In genomic region chr3:112688151-112688550, GRCm38 (mm10) we compare ENCODE assay signal across 17 mouse cellular contexts.
"Had no signal": no experiment of that assay in that cellular context is flagged by ENCODE, and none has a peak within 500 bp of the region (broad histone marks: within the 10 kb centered on the region; RNA-seq: fewer than 3 reads in every experiment).

No protein-coding gene starts in this region.

- H3K4me2 ChIP-seq: lung, embryonic 15.5 days; midbrain, embryonic 12.5 days; midbrain, embryonic 15.5 days; neural tube, embryonic 12.5 days; stomach, embryonic 15.5 days had no signal

- H3K4me1 ChIP-seq: lung, embryonic 15.5 days; megakaryocyte, embryonic 14.5 days; midbrain, embryonic 12.5 days; midbrain, embryonic 15.5 days; neural tube, embryonic 12.5 days; stomach, embryonic 15.5 days had no signal

- DNase-seq: liver, postnatal 0 days; lung, adult 2 months; lung, postnatal 14 days; lung, postnatal 36 days; right cerebral cortex, postnatal 14 days; thymus, adult 2 months; thymus, postnatal 25 days; thymus, postnatal 4 days had no signal

- H3K9ac ChIP-seq: liver, postnatal 0 days; lung, embryonic 15.5 days; midbrain, embryonic 12.5 days; midbrain, embryonic 15.5 days; neural tube, embryonic 12.5 days; stomach, embryonic 15.5 days had no signal

- H3K27me3 ChIP-seq: lung, embryonic 15.5 days; megakaryocyte, embryonic 14.5 days; midbrain, embryonic 12.5 days; midbrain, embryonic 15.5 days; neural tube, embryonic 12.5 days; stomach, embryonic 15.5 days had no signal

- H3K36me3 ChIP-seq: lung, embryonic 15.5 days; midbrain, embryonic 12.5 days; midbrain, embryonic 15.5 days; neural tube, embryonic 12.5 days; stomach, embryonic 15.5 days had no signal

- H3K9me3 ChIP-seq: lung, embryonic 15.5 days; megakaryocyte, embryonic 14.5 days; midbrain, embryonic 12.5 days; midbrain, embryonic 15.5 days; neural tube, embryonic 12.5 days; stomach, embryonic 15.5 days had no signal

- H3K4me3 ChIP-seq: lung, embryonic 15.5 days; megakaryocyte, embryonic 14.5 days; midbrain, embryonic 12.5 days; midbrain, embryonic 15.5 days; neural tube, embryonic 12.5 days; stomach, embryonic 15.5 days had no signal

- H3K27ac ChIP-seq: lung, embryonic 15.5 days; macrophage; midbrain, embryonic 12.5 days; midbrain, embryonic 15.5 days; neural tube, embryonic 12.5 days; stomach, embryonic 15.5 days; stomach, postnatal 0 days had no signal

- ATAC-seq: liver, postnatal 0 days; lung, postnatal 0 days; midbrain, embryonic 15.5 days had no signal
